In the genomic region with DNA sequence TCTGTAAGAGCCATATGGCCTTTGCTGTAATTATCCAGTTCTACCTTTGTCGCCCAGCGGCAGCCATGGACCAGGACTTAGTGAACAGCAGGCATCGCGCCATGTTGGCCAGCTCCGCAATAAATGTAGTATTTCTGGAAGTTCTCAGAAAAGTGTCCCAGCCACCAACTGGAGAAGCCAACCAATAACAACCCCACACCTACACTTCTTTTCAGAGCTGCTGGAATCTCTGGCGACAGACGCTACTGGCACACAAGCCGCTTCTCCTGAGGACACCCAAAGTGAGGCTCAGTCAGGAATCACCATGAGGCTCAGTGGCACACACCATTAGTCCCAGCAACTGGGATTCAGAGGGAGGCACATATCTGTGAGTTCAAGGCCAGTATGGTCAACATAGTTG, we compare ENCODE assay signal across 26 mouse cellular contexts.
DNase-seq lines count a peak whose midpoint lies in the region; ATAC-seq and TF ChIP-seq lines count a peak whose summit lies in the region.
"Had no signal": no experiment of that assay in that cellular context is flagged by ENCODE, and none has a peak within 500 bp of the region (broad histone marks: within the 10 kb centered on the region; RNA-seq: fewer than 3 reads in every experiment).

No protein-coding gene starts in this region.

- no peak for ATAC-seq in liver, embryonic 11.5 days (replicated peaks; ENCODE audit: low FRiP score)
- ATAC-seq: activated CD4-positive, CD25-positive, alpha-beta regulatory T cell, adult 4 months; CD4-positive, CD25-positive, alpha-beta regulatory T cell, adult 4 months; forebrain, embryonic 13.5 days; forebrain, embryonic 16.5 days had no signal

- WGBS in liver, adult 2 months, result 20% methylated on average over 8 of the region's 8 CpGs
- 98% methylated on average over 8 of the region's 8 CpGs for WGBS in liver, embryonic 11.5 days
- WGBS in limb, embryonic 10.5 days, result 95% methylated on average over 8 of the region's 8 CpGs

- H3K27ac ChIP-seq in liver, adult 2 months (replicated peaks; ENCODE audit: insufficient read depth, low read depth, low read length), result peak overlapping the region; percentile 57
- H3K27ac ChIP-seq in liver, embryonic 11.5 days (ENCODE audit: low read depth, low read length), result no peak overlapping the region
- H3K27ac ChIP-seq in limb, embryonic 10.5 days, result peak overlapping the region; percentile 93
- H3K27ac ChIP-seq: embryonic facial prominence, embryonic 12.5 days; forebrain, embryonic 10.5 days; forebrain, embryonic 13.5 days; heart, adult 2 months; heart, embryonic 10.5 days; heart, embryonic 13.5 days; hindbrain, embryonic 12.5 days; hindbrain, embryonic 15.5 days had no signal

- no peak overlapping the region for H3K4me3 ChIP-seq in liver, adult 2 months (ENCODE audit: insufficient read depth, low read depth, low read length)
- no peak overlapping the region for H3K4me3 ChIP-seq in liver, embryonic 11.5 days (ENCODE audit: low read depth, low read length)
- no peak overlapping the region for H3K4me3 ChIP-seq in limb, embryonic 10.5 days
- H3K4me3 ChIP-seq: embryonic facial prominence, embryonic 12.5 days; forebrain, embryonic 10.5 days; forebrain, embryonic 13.5 days; heart, adult 2 months; heart, embryonic 10.5 days; heart, embryonic 13.5 days; hindbrain, embryonic 12.5 days; hindbrain, embryonic 15.5 days had no signal

- H3K4me1 ChIP-seq in liver, adult 2 months (ENCODE audit: control insufficient read depth, insufficient read depth, low read length), result peaks cover 26% of the 10 kb centered on the region
- peaks cover 10% of the 10 kb centered on the region for H3K4me1 ChIP-seq in liver, embryonic 11.5 days (replicated peaks; ENCODE audit: control insufficient read depth, insufficient read depth, low read length)
- H3K4me1 ChIP-seq in limb, embryonic 10.5 days, result peaks cover 86% of the 10 kb centered on the region

- no peak overlapping the region for H3K9ac ChIP-seq in liver, adult 2 months (ENCODE audit: low read depth, low read length)
- no peak overlapping the region for H3K9ac ChIP-seq in liver, embryonic 11.5 days (ENCODE audit: low read depth, low read length)
- H3K9ac ChIP-seq: embryonic facial prominence, embryonic 12.5 days; forebrain, embryonic 13.5 days; heart, embryonic 13.5 days; hindbrain, embryonic 12.5 days; hindbrain, embryonic 15.5 days had no signal

- H3K79me2 ChIP-seq in liver, adult 2 months (ENCODE audit: control insufficient read depth, insufficient read depth, low read length), result peaks cover 10% of the 10 kb centered on the region; the same call in 1 of the 2 replicates

- H3K9me3 ChIP-seq in liver, embryonic 11.5 days (ENCODE audit: control insufficient read depth, low read length), result no peaks in the 10 kb centered on the region
- no peaks in the 10 kb centered on the region for H3K9me3 ChIP-seq in limb, embryonic 10.5 days (replicated peaks)
- H3K9me3 ChIP-seq: embryonic facial prominence, embryonic 12.5 days; forebrain, embryonic 10.5 days; forebrain, embryonic 13.5 days; heart, embryonic 10.5 days; heart, embryonic 13.5 days; hindbrain, embryonic 12.5 days; hindbrain, embryonic 15.5 days had no signal

- no peak for TF ChIP-seq POLR2A in liver, adult 2 months (IDR thresholded peaks at IDR 0.05; ENCODE audit: extremely low read depth, insufficient read depth, low read length)

- no peak overlapping the region for H3K4me2 ChIP-seq in liver, embryonic 11.5 days
- H3K4me2 ChIP-seq: embryonic facial prominence, embryonic 12.5 days; forebrain, embryonic 13.5 days; heart, embryonic 13.5 days; hindbrain, embryonic 12.5 days; hindbrain, embryonic 15.5 days had no signal

- peak; percentile 68 for DNase-seq in heart, adult 11 months
- no peak for DNase-seq in heart, postnatal 36 days
- DNase-seq in liver, adult 2 months (ENCODE audit: extremely low read depth, low read depth, low spot score), result peak; percentile 63
- no peak for DNase-seq in liver, embryonic 11.5 days (ENCODE audit: low spot score)
- peak; percentile 45 for DNase-seq in brain, adult 2 months (ENCODE audit: low read depth, low spot score)
- no peak for DNase-seq in limb, embryonic 10.5 days (ENCODE audit: low spot score)
- no peak for DNase-seq in natural killer cell, adult 2 months (ENCODE audit: low spot score in 2 of 2)
- DNase-seq in right cerebral cortex, postnatal 25 days, result no peak
- DNase-seq: adrenal gland, adult 8-10 months; adrenal gland, postnatal 25 days; cerebellum, adult 18-20 months; cerebellum, adult 9-10 months; cerebellum, postnatal 14 days; gastrocnemius, postnatal 25 days; heart, adult 2 months; heart, postnatal 14 days had no signal

- H3K36me3 ChIP-seq in liver, adult 2 months (ENCODE audit: control insufficient read depth, insufficient read depth, low read length), result no peaks in the 10 kb centered on the region
- no peaks in the 10 kb centered on the region for H3K36me3 ChIP-seq in liver, embryonic 11.5 days (ENCODE audit: control insufficient read depth, insufficient read depth, low read length)
- peaks cover 37% of the 10 kb centered on the region for H3K36me3 ChIP-seq in limb, embryonic 10.5 days
- H3K36me3 ChIP-seq: hindbrain, embryonic 15.5 days had no signal

- H3K27me3 ChIP-seq in liver, adult 2 months (ENCODE audit: control insufficient read depth, insufficient read depth, low read length), result no peaks in the 10 kb centered on the region
- H3K27me3 ChIP-seq in liver, embryonic 11.5 days (replicated peaks; ENCODE audit: control insufficient read depth, insufficient read depth, low read length), result no peaks in the 10 kb centered on the region
- H3K27me3 ChIP-seq in limb, embryonic 10.5 days (ENCODE audit: low read depth, poor library complexity, severe bottlenecking), result no peaks in the 10 kb centered on the region
- H3K27me3 ChIP-seq: embryonic facial prominence, embryonic 12.5 days; forebrain, embryonic 13.5 days; heart, embryonic 13.5 days; hindbrain, embryonic 12.5 days; hindbrain, embryonic 15.5 days had no signal

- intact Hi-C loops in heart, postnatal 36 days (cut with DNase I), result no loop called here

- no peak for TF ChIP-seq CTCF in liver, adult 2 months (IDR thresholded peaks at IDR 0.05; ENCODE audit: low read depth, low read length)

Comparison
In these comparisons a context has a peak if more than half of its experiments do, and no peak if none do; other contexts are left out.
1. DNase-seq: peak in heart, adult 11 months (single experiment), liver, adult 2 months (single experiment) and brain, adult 2 months (single experiment); none in heart, postnatal 36 days (0 of 2), liver, embryonic 11.5 days (single experiment), limb, embryonic 10.5 days (single experiment), natural killer cell, adult 2 months (0 of 2) and right cerebral cortex, postnatal 25 days (single experiment).